Comparison of ENCODE assay signal across 14 mouse cellular contexts in genomic region chr9:86166362-86167067, GRCm38 (mm10).
DNase-seq lines count a peak whose midpoint lies in the region; ATAC-seq and TF ChIP-seq lines count a peak whose summit lies in the region.
"Had no signal": no experiment of that assay in that cellular context is flagged by ENCODE, and none has a peak within 500 bp of the region (broad histone marks: within the 10 kb centered on the region; RNA-seq: fewer than 3 reads in every experiment).

No protein-coding gene starts in this region.

- DNase-seq in hindbrain, postnatal 0 days (ENCODE audit: low spot score): peak; percentile 71
- DNase-seq in hindbrain, embryonic 14.5 days (ENCODE audit: low spot score): no peak
- DNase-seq in ovary, adult 18-20 months (ENCODE audit: low spot score): peak; percentile 17
- no peak for DNase-seq in ovary, postnatal 10 days (ENCODE audit: low spot score)
- peak; percentile 90 for DNase-seq in cerebellum, adult 9-10 months
- no peak for DNase-seq in layer of hippocampus, adult 9-10 months (ENCODE audit: low spot score)
- DNase-seq: heart, adult 18-20 months; heart, postnatal 36 days; kidney, adult 18-20 months; right cerebral cortex, postnatal 25 days had no signal

- H3K36me3 ChIP-seq in hindbrain, postnatal 0 days (ENCODE audit: insufficient read depth, low read length): no peaks in the 10 kb centered on the region
- no peaks in the 10 kb centered on the region for H3K36me3 ChIP-seq in hindbrain, embryonic 14.5 days (replicated peaks; ENCODE audit: control insufficient read depth, insufficient read depth)
- no peaks in the 10 kb centered on the region for H3K36me3 ChIP-seq in forebrain, embryonic 15.5 days
- H3K36me3 ChIP-seq: embryonic facial prominence, embryonic 12.5 days; forebrain, embryonic 10.5 days had no signal

- no peaks in the 10 kb centered on the region for H3K4me1 ChIP-seq in hindbrain, postnatal 0 days (ENCODE audit: insufficient read depth, low read length)
- H3K4me1 ChIP-seq in hindbrain, embryonic 14.5 days (replicated peaks; ENCODE audit: control insufficient read depth, insufficient read depth, low read length): no peaks in the 10 kb centered on the region
- no peaks in the 10 kb centered on the region for H3K4me1 ChIP-seq in forebrain, embryonic 15.5 days

- no peaks in the 10 kb centered on the region for H3K27me3 ChIP-seq in hindbrain, postnatal 0 days (ENCODE audit: insufficient read depth, low read length)
- H3K27me3 ChIP-seq in hindbrain, embryonic 14.5 days (ENCODE audit: control insufficient read depth, insufficient read depth, low read length): no peaks in the 10 kb centered on the region
- H3K27me3 ChIP-seq in forebrain, embryonic 15.5 days: no peaks in the 10 kb centered on the region
- H3K27me3 ChIP-seq: embryonic facial prominence, embryonic 12.5 days had no signal

- no peak for TF ChIP-seq CTCF in hindbrain, postnatal 0 days (IDR thresholded peaks at IDR 0.05; ENCODE audit: low read depth)

- H3K4me3 ChIP-seq in hindbrain, postnatal 0 days (ENCODE audit: low read length): no peak overlapping the region
- no peak overlapping the region for H3K4me3 ChIP-seq in hindbrain, embryonic 14.5 days (replicated peaks; ENCODE audit: low read length)
- H3K4me3 ChIP-seq in forebrain, embryonic 15.5 days: no peak overlapping the region
- H3K4me3 ChIP-seq: embryonic facial prominence, embryonic 12.5 days; forebrain, embryonic 10.5 days had no signal

- whole genome bisulfite sequencing in hindbrain, postnatal 0 days: 27% methylated on average over 3 of the region's 3 CpGs
- 56% methylated on average over 3 of the region's 3 CpGs for WGBS in hindbrain, embryonic 14.5 days
- 62% methylated on average over 3 of the region's 3 CpGs for WGBS in forebrain, embryonic 15.5 days

- no peak overlapping the region for H3K27ac ChIP-seq in hindbrain, postnatal 0 days
- no peak overlapping the region for H3K27ac ChIP-seq in hindbrain, embryonic 14.5 days
- H3K27ac ChIP-seq in forebrain, embryonic 15.5 days (replicated peaks): no peak overlapping the region
- H3K27ac ChIP-seq: embryonic facial prominence, embryonic 12.5 days; forebrain, embryonic 10.5 days had no signal

- peak; percentile 88 for ATAC-seq in hindbrain, postnatal 0 days
- no peak for ATAC-seq in hindbrain, embryonic 14.5 days (ENCODE audit: low FRiP score)
- ATAC-seq in forebrain, embryonic 15.5 days (replicated peaks): no peak
- ATAC-seq: lung, postnatal 0 days had no signal

- no peak overlapping the region for H3K4me2 ChIP-seq in hindbrain, postnatal 0 days (ENCODE audit: low read depth, low read length)
- no peak overlapping the region for H3K4me2 ChIP-seq in hindbrain, embryonic 14.5 days (replicated peaks)
- H3K4me2 ChIP-seq in forebrain, embryonic 15.5 days (replicated peaks): no peak overlapping the region
- H3K4me2 ChIP-seq: embryonic facial prominence, embryonic 12.5 days had no signal

- no peak overlapping the region for H3K9ac ChIP-seq in hindbrain, postnatal 0 days (replicated peaks; ENCODE audit: low read length)
- no peak overlapping the region for H3K9ac ChIP-seq in hindbrain, embryonic 14.5 days
- H3K9ac ChIP-seq in forebrain, embryonic 15.5 days (replicated peaks): no peak overlapping the region
- H3K9ac ChIP-seq: embryonic facial prominence, embryonic 12.5 days had no signal

- H3K9me3 ChIP-seq in hindbrain, postnatal 0 days (ENCODE audit: low read length): no peaks in the 10 kb centered on the region
- no peaks in the 10 kb centered on the region for H3K9me3 ChIP-seq in hindbrain, embryonic 14.5 days (ENCODE audit: control insufficient read depth, low read length)
- H3K9me3 ChIP-seq in forebrain, embryonic 15.5 days: no peaks in the 10 kb centered on the region
- H3K9me3 ChIP-seq: embryonic facial prominence, embryonic 12.5 days; forebrain, embryonic 10.5 days had no signal

Comparison
In these comparisons a context has a peak if more than half of its experiments do, and no peak if none do; other contexts are left out.
1. DNase-seq: peak in hindbrain, postnatal 0 days (single experiment), ovary, adult 18-20 months (single experiment) and cerebellum, adult 9-10 months (single experiment); none in hindbrain, embryonic 14.5 days (single experiment), ovary, postnatal 10 days (single experiment) and layer of hippocampus, adult 9-10 months (single experiment).